Mouse (Mus musculus): ENCODE measurements at regions not wholly inside any gene's neighbourhood (a gene's known extent, or its start where the extent isn't known, plus 50 kb on each side); places are given as distances from the start of the nearest gene placed in this dataset.
A peak's percentile ranks its signal among the peaks of the same experiment; 100 is the strongest.

GRCm38 (mm10) chr9:71365177-71365738, 120.5 kb downstream of the Polr2m start:
- Histone ChIP-seq H3K27me3 (ENCODE audit: control insufficient read depth, insufficient read depth, low read length) (no peaks in the 10 kb centered on the region), H3K4me1 (ENCODE audit: control insufficient read depth, insufficient read depth, low read length) (0 out of 2 replicates have a peak, but pooled peaks cover 3% of the 10 kb centered on the region), H3K27ac (replicated peaks; ENCODE audit: low read depth, low read length) (no peak overlapping the region), H3K4me2 (replicated peaks; ENCODE audit: low read depth, low read length, severe bottlenecking) (no peak overlapping the region), H3K9me3 (ENCODE audit: control insufficient read depth, low read length) (0 out of 2 replicates have a peak, but pooled peaks cover 7% of the 10 kb centered on the region), H3K9ac (ENCODE audit: low read depth, low read length, severe bottlenecking) (no peak overlapping the region), H3K4me3 (replicated peaks; ENCODE audit: low read length) (no peak overlapping the region), H3K36me3 (ENCODE audit: control insufficient read depth, insufficient read depth, low read length) (no peaks in the 10 kb centered on the region)
- no peak for DNase-seq (ENCODE audit: low spot score)
- ATAC-seq (ENCODE audit: low FRiP score, low read depth): no peak
- TF ChIP-seq POLR2A (IDR thresholded peaks at IDR 0.05; ENCODE audit: borderline replicate concordance, extremely low read depth, insufficient read depth, insufficient read length): no peak
- WGBS: 42% methylated on average over 12 of the region's 12 CpGs

DNA sequence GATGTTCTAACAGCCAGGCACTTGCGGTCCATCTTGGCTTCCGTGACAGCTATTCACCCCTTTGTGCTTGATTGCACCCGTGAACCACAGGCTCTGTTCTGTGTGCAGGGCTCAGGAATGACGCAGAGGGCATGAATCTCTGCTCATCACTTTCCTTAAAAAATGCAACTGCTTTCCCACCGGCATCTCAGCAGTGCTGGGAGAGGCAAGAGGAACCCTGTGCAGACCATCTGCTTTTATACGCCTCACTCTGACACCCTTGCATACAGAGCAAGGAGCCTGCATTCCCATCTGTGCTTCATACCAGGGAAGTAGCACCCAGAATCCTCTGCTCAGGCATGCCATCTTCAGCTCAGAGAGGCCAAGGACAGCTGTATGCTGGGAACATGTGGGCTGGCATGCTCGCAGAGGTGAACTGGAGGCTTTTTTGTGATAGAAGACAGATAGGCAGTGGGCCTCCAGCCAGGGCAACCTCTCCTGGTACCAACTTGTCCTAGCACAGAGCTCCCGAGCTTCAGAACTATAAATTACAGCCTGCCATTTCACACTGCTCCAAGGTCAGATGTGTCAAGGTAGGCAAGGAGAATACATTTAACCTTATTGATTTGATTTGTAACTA, 121.6 kb downstream of the Polr2m start:
- ATAC-seq (ENCODE audit: low FRiP score, low read depth): no peak
- DNase-seq (ENCODE audit: low spot score): no peak
- TF ChIP-seq POLR2A (IDR thresholded peaks at IDR 0.05; ENCODE audit: borderline replicate concordance, extremely low read depth, insufficient read depth, insufficient read length): no peak
- H3K27me3 ChIP-seq (ENCODE audit: control insufficient read depth, insufficient read depth, low read length): no peaks in the 10 kb centered on the region
- H3K36me3 ChIP-seq (ENCODE audit: control insufficient read depth, insufficient read depth, low read length): no peaks in the 10 kb centered on the region
- no peak overlapping the region for H3K9ac ChIP-seq (ENCODE audit: low read depth, low read length, severe bottlenecking)
- H3K9me3 ChIP-seq (ENCODE audit: control insufficient read depth, low read length): 0 out of 2 replicates have a peak, but pooled peaks cover 7% of the 10 kb centered on the region
- WGBS: 74% methylated on average over 8 of the region's 8 CpGs
- no peak overlapping the region for H3K4me3 ChIP-seq (replicated peaks; ENCODE audit: low read length)
- no peak overlapping the region for H3K4me2 ChIP-seq (replicated peaks; ENCODE audit: low read depth, low read length, severe bottlenecking)
- 0 out of 2 replicates have a peak, but pooled peaks cover 3% of the 10 kb centered on the region for H3K4me1 ChIP-seq (ENCODE audit: control insufficient read depth, insufficient read depth, low read length)
- no peak overlapping the region for H3K27ac ChIP-seq (replicated peaks; ENCODE audit: low read depth, low read length)

GRCm38 (mm10) chr9:71362401-71362800, 123.3 kb downstream of the Polr2m start:
- H3K4me2 ChIP-seq (replicated peaks; ENCODE audit: low read depth, low read length, severe bottlenecking): no peak overlapping the region
- no peak for DNase-seq (ENCODE audit: low spot score)
- H3K4me1 ChIP-seq (ENCODE audit: control insufficient read depth, insufficient read depth, low read length): 0 out of 2 replicates have a peak, but pooled peaks cover 3% of the 10 kb centered on the region
- H3K9me3 ChIP-seq (ENCODE audit: control insufficient read depth, low read length): no peaks in the 10 kb centered on the region
- no peak for ATAC-seq (ENCODE audit: low FRiP score, low read depth)
- H3K27ac ChIP-seq (replicated peaks; ENCODE audit: low read depth, low read length): no peak overlapping the region
- H3K27me3 ChIP-seq (ENCODE audit: control insufficient read depth, insufficient read depth, low read length): no peaks in the 10 kb centered on the region
- H3K4me3 ChIP-seq (replicated peaks; ENCODE audit: low read length): no peak overlapping the region
- no peak for TF ChIP-seq POLR2A (IDR thresholded peaks at IDR 0.05; ENCODE audit: borderline replicate concordance, extremely low read depth, insufficient read depth, insufficient read length)
- H3K36me3 ChIP-seq (ENCODE audit: control insufficient read depth, insufficient read depth, low read length): no peaks in the 10 kb centered on the region
- H3K9ac ChIP-seq (ENCODE audit: low read depth, low read length, severe bottlenecking): no peak overlapping the region

- no peaks in the 10 kb centered on the region for H3K36me3 ChIP-seq (ENCODE audit: control insufficient read depth, insufficient read depth, low read length)
- WGBS: 76% methylated on average over 5 of the region's 5 CpGs
- ATAC-seq (ENCODE audit: low FRiP score, low read depth) (peak; percentile 44; the same call in 1 of the 2 replicates), DNase-seq (ENCODE audit: low spot score) (peak; percentile 55)
- 0 out of 2 replicates have a peak, but pooled peaks cover 3% of the 10 kb centered on the region for H3K4me1 ChIP-seq (ENCODE audit: control insufficient read depth, insufficient read depth, low read length)
- H3K4me2 ChIP-seq (replicated peaks; ENCODE audit: low read depth, low read length, severe bottlenecking): no peak overlapping the region
- H3K9me3 ChIP-seq (ENCODE audit: control insufficient read depth, low read length): no peaks in the 10 kb centered on the region
- H3K27ac ChIP-seq (replicated peaks; ENCODE audit: low read depth, low read length): no peak overlapping the region
- H3K4me3 ChIP-seq (replicated peaks; ENCODE audit: low read length): no peak overlapping the region
- H3K27me3 ChIP-seq (ENCODE audit: control insufficient read depth, insufficient read depth, low read length): no peaks in the 10 kb centered on the region
- no peak overlapping the region for H3K9ac ChIP-seq (ENCODE audit: low read depth, low read length, severe bottlenecking)
- no peak for TF ChIP-seq POLR2A (IDR thresholded peaks at IDR 0.05; ENCODE audit: borderline replicate concordance, extremely low read depth, insufficient read depth, insufficient read length)
Observed at GRCm38 (mm10) chr9:71361961-71362360, 123.8 kb downstream of the Polr2m start.

DNA sequence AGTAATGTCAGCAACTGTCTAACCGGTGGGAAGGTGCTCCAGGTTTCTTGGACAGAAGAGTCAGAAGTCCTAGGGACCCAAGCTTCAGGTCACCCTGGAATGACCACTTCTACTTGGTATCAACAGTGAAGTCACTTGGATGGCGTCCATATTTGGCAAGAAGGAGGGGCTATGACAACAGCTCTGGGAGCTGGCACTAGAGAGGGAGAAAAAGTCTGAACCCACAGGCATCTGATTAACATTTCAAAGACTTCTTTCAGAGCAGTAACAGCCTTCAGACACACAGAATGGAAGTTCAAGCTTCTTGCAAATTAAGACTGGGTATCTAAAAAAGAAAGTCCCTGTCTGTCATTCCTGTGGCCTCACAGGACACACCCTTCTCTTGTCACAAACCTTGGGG, 124.4 kb downstream of the Polr2m start:
- H3K27ac ChIP-seq (replicated peaks; ENCODE audit: low read depth, low read length): no peak overlapping the region
- no peak overlapping the region for H3K4me2 ChIP-seq (replicated peaks; ENCODE audit: low read depth, low read length, severe bottlenecking)

More for the DNA sequence above, 124.4 kb downstream of the Polr2m start:
- Histone ChIP-seq H3K36me3 (ENCODE audit: control insufficient read depth, insufficient read depth, low read length) (no peaks in the 10 kb centered on the region), H3K4me1 (ENCODE audit: control insufficient read depth, insufficient read depth, low read length) (no peaks in the 10 kb centered on the region), H3K27me3 (ENCODE audit: control insufficient read depth, insufficient read depth, low read length) (no peaks in the 10 kb centered on the region), H3K9ac (ENCODE audit: low read depth, low read length, severe bottlenecking) (no peak overlapping the region), H3K4me3 (replicated peaks; ENCODE audit: low read length) (no peak overlapping the region), H3K9me3 (ENCODE audit: control insufficient read depth, low read length) (no peaks in the 10 kb centered on the region)
- 78% methylated on average over 2 of the region's 2 CpGs for WGBS
- TF ChIP-seq POLR2A (IDR thresholded peaks at IDR 0.05; ENCODE audit: borderline replicate concordance, extremely low read depth, insufficient read depth, insufficient read length): no peak
- ATAC-seq (ENCODE audit: low FRiP score, low read depth) (no peak), DNase-seq (ENCODE audit: low spot score) (no peak)

Data from limb, embryonic 14.5 days (tissue).